Mouse (Mus musculus): ENCODE measurements around the gene Scaf1. TPM values are rescaled to one million over a fixed set of nuclear protein-coding genes. Genes with fewer than 3 reads are reported as not detected.
"Not testable (repeated sequence)": the region's sequence is repeated elsewhere in the genome, so short reads cannot be mapped to it uniquely, and the experiment has no call there.

The Scaf1 gene
- polyA plus RNA-seq, 1 experiment from 2014 or later: 38.6 TPM

GRCm38 (mm10) chr7:45030857-45031256 lies 14.7 kb upstream of the Scaf1 start:
- no peaks in the 10 kb centered on the region for H3K27me3 ChIP-seq (replicated peaks; ENCODE audit: control insufficient read depth, insufficient read depth, low read length)
- H3K9ac ChIP-seq (ENCODE audit: low read depth, low read length): no peak overlapping the region
- H3K4me2 ChIP-seq (ENCODE audit: low read length): no peak overlapping the region
- H3K4me3 ChIP-seq (ENCODE audit: low read length): no peak overlapping the region
- no peak for ATAC-seq
- WGBS: 98% methylated on average over 8 of the region's 8 CpGs
- no peak overlapping the region for H3K27ac ChIP-seq (ENCODE audit: low read depth, low read length)
- peaks cover 70% of the 10 kb centered on the region for H3K36me3 ChIP-seq (ENCODE audit: control insufficient read depth, insufficient read depth, low read length)
- H3K4me1 ChIP-seq (ENCODE audit: control insufficient read depth, insufficient read depth, low read depth, low read length): peaks cover 2% of the 10 kb centered on the region; the same call in 1 of the 2 replicates
- no peaks in the 10 kb centered on the region for H3K9me3 ChIP-seq (ENCODE audit: control insufficient read depth, low read length)

GRCm38 (mm10) chr7:45029995-45030394 lies 13.8 kb upstream of the Scaf1 start:
- H3K9ac ChIP-seq (ENCODE audit: low read depth, low read length): no peak overlapping the region
- no peaks in the 10 kb centered on the region for H3K27me3 ChIP-seq (replicated peaks; ENCODE audit: control insufficient read depth, insufficient read depth, low read length)
- no peak overlapping the region for H3K4me3 ChIP-seq (ENCODE audit: low read length)
- no peaks in the 10 kb centered on the region for H3K9me3 ChIP-seq (ENCODE audit: control insufficient read depth, low read length)
- no peak overlapping the region for H3K27ac ChIP-seq (ENCODE audit: low read depth, low read length)
- no peak for ATAC-seq
- H3K4me2 ChIP-seq (ENCODE audit: low read length): no peak overlapping the region
- peaks cover 61% of the 10 kb centered on the region for H3K36me3 ChIP-seq (ENCODE audit: control insufficient read depth, insufficient read depth, low read length)
- 92% methylated on average over 6 of the region's 6 CpGs for WGBS
- H3K4me1 ChIP-seq (ENCODE audit: control insufficient read depth, insufficient read depth, low read depth, low read length): peaks cover 2% of the 10 kb centered on the region; the same call in 1 of the 2 replicates

- H3K4me2 ChIP-seq (ENCODE audit: low read length): no peak overlapping the region
- no peak overlapping the region for H3K9ac ChIP-seq (ENCODE audit: low read depth, low read length)
- no peak for ATAC-seq
- H3K4me1 ChIP-seq (ENCODE audit: control insufficient read depth, insufficient read depth, low read depth, low read length): peaks cover 2% of the 10 kb centered on the region; the same call in 1 of the 2 replicates
- no peak overlapping the region for H3K27ac ChIP-seq (ENCODE audit: low read depth, low read length)
- H3K9me3 ChIP-seq (ENCODE audit: control insufficient read depth, low read length): no peaks in the 10 kb centered on the region
- no peak overlapping the region for H3K4me3 ChIP-seq (ENCODE audit: low read length)
- 92% methylated on average over 11 of the region's 11 CpGs for WGBS
- H3K36me3 ChIP-seq (ENCODE audit: control insufficient read depth, insufficient read depth, low read length): peaks cover 45% of the 10 kb centered on the region
- no peaks in the 10 kb centered on the region for H3K27me3 ChIP-seq (replicated peaks; ENCODE audit: control insufficient read depth, insufficient read depth, low read length)
Measured at GRCm38 (mm10) chr7:45028351-45028750, 12.2 kb upstream of the Scaf1 start.

GRCm38 (mm10) chr7:45027761-45028160 lies 11.6 kb upstream of the Scaf1 start:
- ATAC-seq: no peak
- no peak overlapping the region for H3K27ac ChIP-seq (ENCODE audit: low read depth, low read length)
- 95% methylated on average over 9 of the region's 9 CpGs for WGBS

GRCm38 (mm10) chr7:45026256-45026655 lies 10.1 kb upstream of the Scaf1 start:
- peaks cover 2% of the 10 kb centered on the region; the same call in 1 of the 2 replicates for H3K4me1 ChIP-seq (ENCODE audit: control insufficient read depth, insufficient read depth, low read depth, low read length)
- peaks cover 33% of the 10 kb centered on the region for H3K36me3 ChIP-seq (ENCODE audit: control insufficient read depth, insufficient read depth, low read length)
- H3K4me3 ChIP-seq (ENCODE audit: low read length): no peak overlapping the region
- H3K4me2 ChIP-seq (ENCODE audit: low read length): no peak overlapping the region
- H3K27ac ChIP-seq (ENCODE audit: low read depth, low read length): no peak overlapping the region; the same call in 1 of the 2 replicates
- no peaks in the 10 kb centered on the region for H3K9me3 ChIP-seq (ENCODE audit: control insufficient read depth, low read length)
- H3K27me3 ChIP-seq (replicated peaks; ENCODE audit: control insufficient read depth, insufficient read depth, low read length): no peaks in the 10 kb centered on the region
- 39% methylated on average over 2 of the region's 2 CpGs for WGBS
- H3K9ac ChIP-seq (ENCODE audit: low read depth, low read length): no peak overlapping the region
- ATAC-seq: 0 out of 2 replicates have a peak, but pooled peaks have one; percentile 27

More at GRCm38 (mm10) chr7:45027761-45028160, 11.6 kb upstream of the Scaf1 start:
- H3K9ac ChIP-seq (ENCODE audit: low read depth, low read length): no peak overlapping the region
- H3K27me3 ChIP-seq (replicated peaks; ENCODE audit: control insufficient read depth, insufficient read depth, low read length): no peaks in the 10 kb centered on the region
- H3K4me3 ChIP-seq (ENCODE audit: low read length): no peak overlapping the region
- H3K4me1 ChIP-seq (ENCODE audit: control insufficient read depth, insufficient read depth, low read depth, low read length): peaks cover 2% of the 10 kb centered on the region; the same call in 1 of the 2 replicates
- no peaks in the 10 kb centered on the region for H3K9me3 ChIP-seq (ENCODE audit: control insufficient read depth, low read length)
- peaks cover 40% of the 10 kb centered on the region for H3K36me3 ChIP-seq (ENCODE audit: control insufficient read depth, insufficient read depth, low read length)
- H3K4me2 ChIP-seq (ENCODE audit: low read length): no peak overlapping the region

GRCm38 (mm10) chr7:45025601-45026220 lies 9.5 kb upstream of the Scaf1 start:
- WGBS: 79% methylated on average over 8 of the region's 8 CpGs
- ATAC-seq: no peak

GRCm38 (mm10) chr7:45024281-45025248 lies 8.4 kb upstream of the Scaf1 start:
- no peaks in the 10 kb centered on the region for H3K27me3 ChIP-seq (replicated peaks; ENCODE audit: control insufficient read depth, insufficient read depth, low read length)
- H3K36me3 ChIP-seq (ENCODE audit: control insufficient read depth, insufficient read depth, low read length): peaks cover 21% of the 10 kb centered on the region
- no peak overlapping the region for H3K4me3 ChIP-seq (ENCODE audit: low read length)
- 88% methylated on average over 15 of the region's 15 CpGs for WGBS
- no peak for ATAC-seq
- no peak overlapping the region for H3K4me2 ChIP-seq (ENCODE audit: low read length)
- no peak overlapping the region for H3K9ac ChIP-seq (ENCODE audit: low read depth, low read length)
- no peak overlapping the region for H3K27ac ChIP-seq (ENCODE audit: low read depth, low read length)
- peaks cover 2% of the 10 kb centered on the region; the same call in 1 of the 2 replicates for H3K4me1 ChIP-seq (ENCODE audit: control insufficient read depth, insufficient read depth, low read depth, low read length)
- no peaks in the 10 kb centered on the region for H3K9me3 ChIP-seq (ENCODE audit: control insufficient read depth, low read length)

More at GRCm38 (mm10) chr7:45025601-45026220, 9.5 kb upstream of the Scaf1 start:
- H3K36me3 ChIP-seq (ENCODE audit: control insufficient read depth, insufficient read depth, low read length): peaks cover 28% of the 10 kb centered on the region
- H3K9ac ChIP-seq (ENCODE audit: low read depth, low read length): 0 out of 2 replicates have a peak overlapping the region, but pooled peaks have one; percentile 7
- no peak overlapping the region for H3K4me3 ChIP-seq (ENCODE audit: low read length)
- no peak overlapping the region for H3K4me2 ChIP-seq (ENCODE audit: low read length)
- no peaks in the 10 kb centered on the region for H3K27me3 ChIP-seq (replicated peaks; ENCODE audit: control insufficient read depth, insufficient read depth, low read length)
- H3K4me1 ChIP-seq (ENCODE audit: control insufficient read depth, insufficient read depth, low read depth, low read length): peaks cover 2% of the 10 kb centered on the region; the same call in 1 of the 2 replicates
- no peaks in the 10 kb centered on the region for H3K9me3 ChIP-seq (ENCODE audit: control insufficient read depth, low read length)
- 0 out of 2 replicates have a peak overlapping the region, but pooled peaks have one; percentile 9 for H3K27ac ChIP-seq (ENCODE audit: low read depth, low read length)

GRCm38 (mm10) chr7:45023711-45024110 lies 7.5 kb upstream of the Scaf1 start:
- not testable (repeated sequence) for H3K4me1 ChIP-seq (ENCODE audit: control insufficient read depth, insufficient read depth, low read depth, low read length); H3K27ac ChIP-seq (ENCODE audit: low read depth, low read length); H3K9me3 ChIP-seq (ENCODE audit: control insufficient read depth, low read length); H3K27me3 ChIP-seq (replicated peaks; ENCODE audit: control insufficient read depth, insufficient read depth, low read length); H3K4me2 ChIP-seq (ENCODE audit: low read length); ATAC-seq; H3K9ac ChIP-seq (ENCODE audit: low read depth, low read length); H3K4me3 ChIP-seq (ENCODE audit: low read length)
- WGBS: 76% methylated on average over 5 of the region's 5 CpGs
- H3K36me3 ChIP-seq (ENCODE audit: control insufficient read depth, insufficient read depth, low read length): peaks cover 16% of the 10 kb centered on the region

GRCm38 (mm10) chr7:45020225-45020624 lies 4.1 kb upstream of the Scaf1 start:
- no peak overlapping the region for H3K4me3 ChIP-seq (ENCODE audit: low read length)
- peaks cover 10% of the 10 kb centered on the region for H3K4me1 ChIP-seq (ENCODE audit: control insufficient read depth, insufficient read depth, low read depth, low read length)
- no peak for ATAC-seq
- H3K9ac ChIP-seq (ENCODE audit: low read depth, low read length): no peak overlapping the region
- no peaks in the 10 kb centered on the region for H3K9me3 ChIP-seq (ENCODE audit: control insufficient read depth, low read length)
- no peaks in the 10 kb centered on the region for H3K27me3 ChIP-seq (replicated peaks; ENCODE audit: control insufficient read depth, insufficient read depth, low read length)
- H3K4me2 ChIP-seq (ENCODE audit: low read length): no peak overlapping the region
- no peaks in the 10 kb centered on the region for H3K36me3 ChIP-seq (ENCODE audit: control insufficient read depth, insufficient read depth, low read length)
- 74% methylated on average over 9 of the region's 9 CpGs for WGBS
- H3K27ac ChIP-seq (ENCODE audit: low read depth, low read length): no peak overlapping the region

Measured in hindbrain, embryonic 16.5 days (tissue).